Mouse (Mus musculus) cerebellum, adult 2 months (tissue): ENCODE results near the gene Mfap2. TPM values are rescaled to one million over a fixed set of nuclear protein-coding genes. Genes with fewer than 3 reads are reported as not detected.

Experiments
- DNase-seq, 2 experiments: peaks; one replicate each; pipeline ENCODE4 v3.0.0; 2021
- H3K27ac ChIP-seq: fragments of 200-500 bp; 2 replicates; pipeline ENCODE4 v1.5.1; 2012; ENCODE audit warnings: low read length, control low read depth, inconsistent platforms; ENCODE audit not compliant: insufficient read depth
- H3K27me3 ChIP-seq: fragments of 200-500 bp; 2 replicates; pipeline ENCODE4 v1.6.1; 2012; ENCODE audit warnings: inconsistent platforms, mild to moderate bottlenecking, low read length, moderate library complexity; ENCODE audit not compliant: control insufficient read depth, insufficient read depth
- H3K4me1 ChIP-seq: fragments of 200-500 bp; 2 replicates; pipeline ENCODE4 v1.6.1; 2011; ENCODE audit warnings: low read length; ENCODE audit not compliant: control insufficient read depth, insufficient read depth
- H3K4me3 ChIP-seq: fragments of 200-500 bp; replicated peaks from 2 replicates; pipeline ENCODE3; 2011; ENCODE audit warnings: mild to moderate bottlenecking, low read depth, low read length, control low read depth; ENCODE audit not compliant: insufficient read depth
- CTCF ChIP-seq: fragments of 200-500 bp; IDR thresholded peaks from 2 replicates; pipeline ENCODE4 v1.5.1; 2011; ENCODE audit warnings: low read depth, mild to moderate bottlenecking, control low read depth, low read length, moderate library complexity, borderline replicate concordance; ENCODE audit not compliant: insufficient read depth
- POLR2A ChIP-seq: fragments of 200-500 bp; IDR thresholded peaks from 2 replicates; pipeline ENCODE4 v1.6.1; 2011; ENCODE audit warnings: low read length, control low read depth, borderline replicate concordance; ENCODE audit not compliant: insufficient read depth
- WGBS: fragments of 180-500 bp; shearing (Covaris S2); methylation state at CpG from one replicate; pipeline ENCODE4 v1.1.7; 2018; 5-methylcytosine and 5-hydroxymethylcytosine counted together
- polyA plus RNA-seq: library from polyadenylated mRNA; depleted of rRNA; stranded (reverse); fragments of >200 nt; gene quantifications from 2 replicates; pipeline ENCODE4 v1.2.3, GENCODE M21; 2012

The Mfap2 gene
- polyA plus RNA-seq, 1 experiment = 3.4 TPM

DNA sequence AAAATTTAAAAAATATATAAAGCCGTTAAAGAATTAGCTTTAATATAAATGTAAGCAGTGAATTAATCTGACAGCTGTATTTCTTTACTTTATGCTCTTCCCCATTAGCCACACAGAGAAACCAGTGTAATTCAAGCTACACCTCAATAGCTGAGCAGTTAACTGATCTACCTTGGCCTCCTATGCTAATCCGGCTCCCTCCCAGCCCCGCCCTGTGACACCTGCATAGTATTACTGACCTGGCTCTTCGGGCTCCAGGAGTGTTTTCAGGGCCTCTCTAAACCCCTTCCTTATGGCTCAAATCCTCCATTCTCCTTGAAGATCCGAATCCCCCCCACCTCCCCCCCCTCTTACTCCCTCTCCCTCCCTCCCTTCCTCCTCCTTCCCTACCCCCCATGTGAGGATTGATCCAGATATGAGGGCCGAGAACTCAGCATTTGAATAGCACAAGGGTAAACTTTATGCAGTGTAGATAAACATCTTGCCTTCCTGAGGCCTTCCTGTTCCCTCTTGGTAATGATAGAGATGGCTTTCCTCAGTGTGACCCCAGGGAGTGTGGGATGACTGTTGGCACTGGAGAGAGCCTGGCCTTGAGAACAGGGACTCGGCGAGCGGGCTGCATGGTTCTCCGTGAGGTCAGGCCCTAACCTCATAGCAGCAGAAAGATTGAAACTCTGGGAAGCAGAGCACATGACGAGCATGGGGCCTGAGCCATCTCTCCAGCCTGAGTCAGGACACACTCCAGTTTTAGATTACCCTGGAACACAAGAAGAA lies 42.6 kb upstream of the Mfap2 start:
- no peaks in the 10 kb centered on the region for H3K27me3 ChIP-seq
- 81% methylated on average over 11 of the region's 11 CpGs for WGBS
- no peak overlapping the region for H3K27ac ChIP-seq
- no peak for DNase-seq
- H3K4me1 ChIP-seq = peaks cover 9% of the 10 kb centered on the region
- TF ChIP-seq CTCF (no peak), POLR2A (no peak)
- H3K4me3 ChIP-seq = no peak overlapping the region

DNA sequence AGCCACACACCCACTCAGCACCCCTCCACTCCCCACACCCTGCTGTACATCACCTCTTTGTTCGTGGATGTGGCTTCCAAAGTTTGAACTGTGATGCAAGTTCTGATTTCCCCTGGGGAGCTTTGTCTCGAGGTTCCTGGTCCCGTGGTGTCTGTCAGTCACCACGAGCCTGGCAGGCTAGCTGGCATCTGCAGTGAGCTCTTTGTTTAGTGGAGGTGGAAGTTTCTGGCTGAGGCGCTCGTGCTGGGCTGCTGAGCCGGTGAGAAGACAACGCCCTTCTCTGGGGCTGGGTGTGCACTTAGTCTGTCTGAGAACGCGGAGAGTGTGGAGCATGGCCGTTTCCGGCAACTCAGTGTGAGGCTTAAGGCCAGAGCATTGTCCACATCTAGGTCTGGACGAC lies 38.5 kb upstream of the Mfap2 start:
- H3K27me3 ChIP-seq = no peaks in the 10 kb centered on the region
- TF ChIP-seq POLR2A (no peak), CTCF (no peak)
- no peak for DNase-seq
- H3K4me1 ChIP-seq = no peaks in the 10 kb centered on the region
- no peak overlapping the region for H3K4me3 ChIP-seq
- 62% methylated on average over 13 of the region's 13 CpGs for WGBS
- no peak overlapping the region for H3K27ac ChIP-seq

DNA sequence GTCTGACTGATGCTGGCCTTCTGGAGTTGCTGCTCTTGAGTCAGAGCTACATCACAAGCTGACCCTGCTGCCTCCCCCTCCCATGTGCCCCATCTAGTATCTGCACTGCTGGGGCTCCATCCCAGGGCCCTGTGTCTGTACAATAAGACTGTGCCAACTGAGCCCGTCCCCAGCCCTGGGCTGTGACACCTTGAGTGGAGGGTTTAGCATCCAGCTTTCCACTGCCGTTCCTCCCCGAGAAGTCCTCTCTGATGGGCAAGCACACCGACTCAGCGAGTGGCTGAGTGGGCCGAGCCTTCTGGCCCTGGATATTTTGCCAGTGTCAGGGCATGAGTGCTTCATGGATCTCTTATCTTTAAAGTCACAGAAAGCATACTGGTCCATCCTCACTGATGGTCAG lies 35.8 kb upstream of the Mfap2 start:
- no peak overlapping the region for H3K4me3 ChIP-seq
- TF ChIP-seq POLR2A (no peak), CTCF (no peak)
- WGBS = 90% methylated on average over 6 of the region's 6 CpGs

DNA sequence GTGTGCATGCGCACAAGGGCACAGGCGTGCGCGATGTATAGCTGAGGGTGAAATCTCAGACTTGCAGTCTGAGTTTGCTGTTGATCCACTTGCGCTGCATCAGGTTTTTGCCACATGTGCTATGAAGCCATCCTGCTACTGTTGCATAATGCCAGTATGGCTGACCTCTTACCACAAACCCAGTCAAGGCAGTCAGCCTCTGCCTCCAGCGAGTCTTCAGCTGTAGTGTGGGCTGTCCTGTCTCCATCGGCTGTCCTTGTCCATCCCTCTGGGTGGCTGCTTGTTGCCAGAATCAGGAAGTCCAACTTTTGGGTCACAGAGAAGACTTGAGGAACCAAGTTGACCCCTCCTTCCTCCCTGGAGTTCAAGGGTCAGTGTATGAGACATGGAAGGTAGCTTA lies 34.9 kb upstream of the Mfap2 start:
- WGBS = 91% methylated on average over 7 of the region's 7 CpGs
- Histone ChIP-seq H3K4me1 (no peaks in the 10 kb centered on the region), H3K27ac (no peak overlapping the region), H3K27me3 (no peaks in the 10 kb centered on the region), H3K4me3 (no peak overlapping the region)
- DNase-seq = no peak
- TF ChIP-seq POLR2A = no peak
- TF ChIP-seq CTCF = no peak

More for the DNA sequence above, 35.8 kb upstream of the Mfap2 start:
- Histone ChIP-seq H3K27me3 (no peaks in the 10 kb centered on the region), H3K27ac (no peak overlapping the region), H3K4me1 (no peaks in the 10 kb centered on the region)
- no peak for DNase-seq

DNA sequence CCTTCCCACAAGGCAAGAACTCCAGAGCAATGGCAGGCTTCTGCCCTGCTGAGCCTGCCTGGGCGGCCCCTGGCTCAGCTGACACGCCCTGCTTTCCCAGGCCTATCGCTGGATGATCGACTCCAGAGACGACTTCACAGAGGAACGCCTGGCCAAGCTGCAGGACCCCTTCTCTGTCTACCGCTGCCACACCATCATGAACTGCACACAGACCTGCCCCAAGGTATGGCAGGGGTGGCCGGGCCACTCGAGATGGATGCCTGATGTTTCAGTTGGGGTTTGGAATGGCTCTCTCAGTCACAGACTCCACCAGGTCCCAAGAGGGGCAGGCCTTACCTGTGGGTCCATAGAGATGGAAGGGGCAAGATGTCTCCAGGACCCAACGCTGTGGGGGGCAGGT lies 32.9 kb upstream of the Mfap2 start:
- 84% methylated on average over 10 of the region's 10 CpGs for WGBS
- DNase-seq = no peak

DNA sequence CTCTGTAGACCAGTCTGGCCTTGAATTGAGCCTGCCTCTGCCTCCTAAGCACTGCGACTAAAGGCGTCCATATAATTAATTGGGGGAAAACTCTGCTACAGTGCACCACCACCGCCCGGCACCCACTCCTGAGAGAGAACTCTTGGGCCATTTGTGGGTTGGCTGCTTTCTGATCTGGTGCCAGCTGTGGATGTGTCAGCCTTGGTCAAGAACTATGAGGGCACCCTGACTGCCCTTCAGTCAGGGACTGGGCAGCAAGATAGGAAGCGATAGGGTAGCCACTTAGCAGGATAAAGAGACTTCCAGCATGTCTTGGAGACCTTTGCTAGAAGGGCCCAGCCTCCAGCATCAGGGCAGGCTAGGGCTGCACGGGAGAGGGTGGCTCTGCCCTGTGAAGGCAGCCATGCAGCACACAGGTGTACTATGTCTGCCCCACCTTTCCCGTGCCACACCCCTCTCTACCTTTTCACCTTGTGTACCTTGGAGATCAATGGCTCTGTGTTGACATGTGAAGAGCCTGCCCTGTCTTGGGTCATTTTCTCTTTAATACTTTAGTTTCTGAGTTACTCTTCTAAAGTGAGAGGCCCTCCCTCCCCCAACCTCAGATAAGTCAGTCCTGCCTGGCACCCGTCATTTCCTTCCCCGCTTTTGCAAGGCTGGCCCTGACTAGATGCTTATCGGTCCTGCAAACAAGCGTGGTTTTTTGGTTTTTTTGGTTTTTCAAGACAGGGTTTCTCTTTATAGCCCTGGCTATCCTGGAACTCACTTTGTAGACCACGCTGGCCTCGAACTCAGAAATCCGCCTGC lies 32.1 kb upstream of the Mfap2 start:
- no peak overlapping the region for H3K27ac ChIP-seq
- no peak for TF ChIP-seq CTCF
- no peak for TF ChIP-seq POLR2A
- 93% methylated on average over 14 of the region's 14 CpGs for WGBS
- H3K4me1 ChIP-seq = no peaks in the 10 kb centered on the region
- DNase-seq = no peak
- no peak overlapping the region for H3K4me3 ChIP-seq
- H3K27me3 ChIP-seq = no peaks in the 10 kb centered on the region

More for the DNA sequence above, 32.9 kb upstream of the Mfap2 start:
- H3K27ac ChIP-seq = no peak overlapping the region
- H3K4me3 ChIP-seq = no peak overlapping the region
- H3K27me3 ChIP-seq = no peaks in the 10 kb centered on the region
- no peak for TF ChIP-seq CTCF
- no peak for TF ChIP-seq POLR2A
- H3K4me1 ChIP-seq = no peaks in the 10 kb centered on the region

DNA sequence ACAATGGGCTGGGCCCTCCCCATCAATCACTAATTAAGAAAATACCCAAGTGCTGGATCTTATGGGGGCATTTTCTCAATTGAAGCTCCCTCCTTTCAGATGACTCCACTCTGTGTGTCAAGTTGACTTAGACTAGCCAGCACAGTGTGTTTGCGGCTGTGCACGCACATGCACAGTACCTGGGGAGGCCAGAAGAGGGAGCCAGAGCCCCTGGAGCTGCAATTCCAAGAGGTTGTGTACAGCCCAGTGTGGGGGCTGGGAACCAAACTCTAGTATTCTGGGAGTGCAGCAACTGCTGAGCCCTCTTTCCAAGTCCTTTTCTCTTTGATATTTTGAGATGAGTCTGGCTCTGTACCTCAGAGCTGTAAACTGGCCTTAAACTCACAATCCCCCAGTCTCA lies 28.6 kb upstream of the Mfap2 start:
- H3K27ac ChIP-seq = no peak overlapping the region
- TF ChIP-seq POLR2A (no peak), CTCF (peak; percentile 31; the same call in 1 of the 2 replicates)
- H3K4me1 ChIP-seq = peaks cover 3% of the 10 kb centered on the region; the same call in 1 of the 2 replicates
- H3K4me3 ChIP-seq = no peak overlapping the region
- no peak for DNase-seq
- WGBS = 94% methylated on average over 2 of the region's 2 CpGs
- H3K27me3 ChIP-seq = no peaks in the 10 kb centered on the region
